Mouse (Mus musculus): ENCODE data around the gene Slc45a2. TPM values are rescaled to one million over a fixed set of nuclear protein-coding genes. Genes with fewer than 3 reads are reported as not detected.
A peak's percentile ranks its signal among the peaks of the same experiment; 100 is the strongest.

Gene Slc45a2
- polyA plus RNA-seq, 1 experiment from 2014 or later = not detected

DNA sequence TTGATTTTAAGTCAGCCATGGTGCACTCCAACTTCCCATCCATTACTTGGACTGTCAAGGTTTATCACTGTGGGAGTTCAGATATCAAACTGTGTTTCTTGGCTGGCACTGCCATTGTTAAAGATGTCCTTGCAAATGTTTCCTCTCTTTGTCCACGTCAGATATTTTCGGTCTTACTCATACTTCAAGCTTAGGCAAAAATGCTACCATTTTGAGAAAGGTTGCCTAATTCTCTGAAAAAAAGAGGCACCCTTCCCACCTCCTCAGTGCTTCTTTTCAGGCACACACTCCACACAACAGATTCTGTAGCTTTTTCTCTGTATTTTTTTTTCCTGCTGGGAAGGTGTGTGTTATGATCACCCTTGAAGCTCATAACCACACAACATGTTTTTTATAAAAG is 40.7 kb downstream of the Slc45a2 start:
- H3K27me3 ChIP-seq = peaks cover 20% of the 10 kb centered on the region
- H3K4me1 ChIP-seq (replicated peaks) = no peaks in the 10 kb centered on the region
- no peak overlapping the region for H3K4me2 ChIP-seq
- H3K9ac ChIP-seq = no peak overlapping the region
- 61% methylated on average over 2 of the region's 2 CpGs for WGBS (ENCODE audit: insufficient replicate concordance)
- H3K9me3 ChIP-seq (replicated peaks) = no peaks in the 10 kb centered on the region
- ATAC-seq (ENCODE audit: low read depth) = no peak
- no peak overlapping the region for H3K27ac ChIP-seq
- H3K4me3 ChIP-seq (replicated peaks) = no peak overlapping the region
- DNase-seq = no peak
- H3K36me3 ChIP-seq = no peaks in the 10 kb centered on the region

- no peaks in the 10 kb centered on the region for H3K4me1 ChIP-seq (replicated peaks)
- DNase-seq (no peak), ATAC-seq (ENCODE audit: low read depth) (no peak)
- H3K27ac ChIP-seq = no peak overlapping the region
- H3K9ac ChIP-seq = no peak overlapping the region
- H3K36me3 ChIP-seq = no peaks in the 10 kb centered on the region
- peaks cover 4% of the 10 kb centered on the region for H3K27me3 ChIP-seq
- no peak overlapping the region for H3K4me3 ChIP-seq (replicated peaks)
- H3K9me3 ChIP-seq (replicated peaks) = no peaks in the 10 kb centered on the region
- H3K4me2 ChIP-seq = no peak overlapping the region
- WGBS (ENCODE audit: insufficient replicate concordance) = 43% methylated on average over 5 of the region's 5 CpGs
Measured at GRCm38 (mm10) chr15:11042828-11043227, 42.3 kb downstream of the Slc45a2 start.

DNA sequence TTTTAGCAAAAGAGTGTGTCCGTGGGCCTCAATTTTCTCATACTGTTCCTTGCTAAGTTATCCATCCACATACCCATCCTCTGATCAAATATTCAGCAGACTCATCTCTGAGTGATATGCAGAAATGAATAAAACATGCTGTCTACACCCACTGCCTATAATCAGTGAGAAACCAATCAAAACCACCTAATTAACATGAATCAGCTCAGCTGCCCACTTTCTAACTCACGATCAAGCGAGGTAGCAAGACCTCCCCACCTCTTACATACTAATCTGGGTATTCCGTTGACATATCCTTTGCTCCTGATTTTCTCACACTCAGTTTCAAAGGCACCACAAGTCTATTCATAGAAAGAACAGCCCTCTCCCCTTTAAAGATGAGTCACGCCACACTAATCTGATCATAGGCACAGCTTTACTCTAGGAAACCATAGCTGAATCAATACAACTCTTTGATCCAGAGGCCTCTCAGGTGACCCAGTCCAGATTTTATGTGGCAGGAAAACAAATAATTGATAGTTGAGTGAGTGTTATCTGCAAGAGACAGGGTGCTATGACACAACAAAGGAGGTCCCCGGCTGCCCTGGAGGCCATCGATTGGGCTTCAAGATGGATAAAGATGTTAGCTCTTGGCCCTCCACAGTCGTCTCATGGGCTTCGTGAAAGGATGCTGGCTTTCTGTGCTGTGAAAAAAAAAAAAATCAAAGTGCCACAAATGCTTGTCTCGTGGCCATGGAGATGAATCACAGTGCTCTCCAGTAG is 53.3 kb downstream of the Slc45a2 start:
- DNase-seq (no peak), ATAC-seq (ENCODE audit: low read depth) (no peak)
- Histone ChIP-seq H3K9ac (no peak overlapping the region), H3K27ac (no peak overlapping the region), H3K27me3 (no peaks in the 10 kb centered on the region), H3K4me3 (replicated peaks) (no peak overlapping the region), H3K36me3 (no peaks in the 10 kb centered on the region), H3K9me3 (replicated peaks) (no peaks in the 10 kb centered on the region), H3K4me2 (no peak overlapping the region), H3K4me1 (replicated peaks) (0 out of 2 replicates have a peak, but pooled peaks cover 3% of the 10 kb centered on the region)
- 61% methylated on average over 10 of the region's 10 CpGs for WGBS (ENCODE audit: insufficient replicate concordance)

GRCm38 (mm10) chr15:11054440-11055080 is 54.0 kb downstream of the Slc45a2 start:
- Histone ChIP-seq H3K4me1 (replicated peaks) (0 out of 2 replicates have a peak, but pooled peaks cover 3% of the 10 kb centered on the region), H3K36me3 (no peaks in the 10 kb centered on the region), H3K9ac (no peak overlapping the region), H3K4me2 (no peak overlapping the region), H3K4me3 (replicated peaks) (no peak overlapping the region), H3K27me3 (no peaks in the 10 kb centered on the region), H3K27ac (no peak overlapping the region), H3K9me3 (replicated peaks) (no peaks in the 10 kb centered on the region)
- 50% methylated on average over 7 of the region's 7 CpGs for WGBS (ENCODE audit: insufficient replicate concordance)
- DNase-seq = no peak
- ATAC-seq (ENCODE audit: low read depth) = no peak

- WGBS (ENCODE audit: insufficient replicate concordance) = 38% methylated on average over 1 of the region's 1 CpGs
- DNase-seq (no peak), ATAC-seq (ENCODE audit: low read depth) (no peak)
Measured at GRCm38 (mm10) chr15:11062903-11063302, 62.4 kb downstream of the Slc45a2 start.

GRCm38 (mm10) chr15:11064160-11064557 is 63.6 kb downstream of the Slc45a2 start:
- H3K4me3 ChIP-seq (replicated peaks) = no peak overlapping the region
- 14% methylated on average over 2 of the region's 2 CpGs for WGBS (ENCODE audit: insufficient replicate concordance)
- H3K9ac ChIP-seq = no peak overlapping the region
- H3K36me3 ChIP-seq = no peaks in the 10 kb centered on the region
- peak overlapping the region; percentile 73; the same call in 1 of the 2 replicates for H3K27ac ChIP-seq
- peak overlapping the region; percentile 55 for H3K4me2 ChIP-seq
- ATAC-seq (ENCODE audit: low read depth) = 0 out of 2 replicates have a peak, but pooled peaks have one; percentile 29
- DNase-seq = no peak
- no peaks in the 10 kb centered on the region for H3K27me3 ChIP-seq
- H3K4me1 ChIP-seq (replicated peaks) = peaks cover 5% of the 10 kb centered on the region; the same call in 1 of the 2 replicates
- H3K9me3 ChIP-seq (replicated peaks) = no peaks in the 10 kb centered on the region

More at GRCm38 (mm10) chr15:11062903-11063302, 62.4 kb downstream of the Slc45a2 start:
- peaks cover 7% of the 10 kb centered on the region; the same call in 1 of the 2 replicates for H3K4me1 ChIP-seq (replicated peaks)
- no peaks in the 10 kb centered on the region for H3K27me3 ChIP-seq
- H3K9ac ChIP-seq = no peak overlapping the region
- no peak overlapping the region for H3K4me3 ChIP-seq (replicated peaks)
- no peak overlapping the region for H3K4me2 ChIP-seq
- no peak overlapping the region for H3K27ac ChIP-seq
- no peaks in the 10 kb centered on the region for H3K36me3 ChIP-seq
- H3K9me3 ChIP-seq (replicated peaks) = no peaks in the 10 kb centered on the region

DNA sequence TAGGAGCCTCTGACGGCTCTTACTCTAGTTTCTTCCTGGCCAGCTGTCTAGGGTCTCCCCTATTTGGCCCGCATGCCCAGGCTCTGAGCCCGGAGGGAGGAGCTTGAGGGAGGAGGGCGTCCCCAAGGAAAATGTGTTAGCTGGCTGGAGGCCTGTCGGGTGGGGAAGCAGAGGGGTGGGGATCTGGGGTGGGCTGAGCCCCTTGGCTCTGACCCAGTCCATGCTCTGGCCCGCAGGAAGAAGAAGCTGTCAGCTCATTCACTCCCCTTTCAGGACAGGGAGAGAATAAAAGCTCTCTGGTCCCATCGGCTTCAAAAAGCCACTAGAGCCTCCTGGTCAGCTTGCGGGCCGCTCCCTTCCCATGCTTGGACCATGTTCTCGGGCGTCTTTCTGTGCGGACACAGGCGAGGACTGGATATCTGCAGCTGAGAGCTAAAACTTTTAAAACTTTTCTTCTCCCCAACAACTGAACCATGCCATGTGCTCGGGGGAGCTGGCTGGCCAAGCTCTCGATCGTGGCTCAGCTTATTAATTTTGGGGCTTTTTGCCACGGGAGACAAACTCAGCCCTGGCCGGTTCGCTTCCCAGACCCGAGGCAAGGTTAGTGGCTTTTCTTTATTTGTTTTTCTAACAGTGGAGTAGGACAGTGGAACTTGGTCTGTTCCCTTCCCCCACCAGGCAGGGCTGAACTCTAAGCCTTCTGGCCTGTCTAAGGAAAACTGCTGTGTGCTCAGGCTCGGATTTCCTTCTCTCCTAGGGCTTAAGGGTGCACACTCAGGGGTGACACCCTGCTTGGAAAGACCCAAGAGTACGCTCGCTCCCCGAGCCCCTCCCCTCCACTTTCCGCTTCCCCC is 64.3 kb downstream of the Slc45a2 start, which contains the start of gene Adamts12:
TSS of gene Adamts12 (plus strand) at position 233 of the 854 bp plus-strand sequence.
- peak within 1 kb of the TSS; percentile 55 for H3K4me2 ChIP-seq
- H3K27me3 ChIP-seq = no peaks in the 10 kb centered on the region
- peaks cover 5% of the 10 kb centered on the region; the same call in 1 of the 2 replicates for H3K4me1 ChIP-seq (replicated peaks)
- H3K9ac ChIP-seq = peak within 1 kb of the TSS; percentile 29; the same call in 1 of the 2 replicates
- DNase-seq = no peak
- WGBS (ENCODE audit: insufficient replicate concordance) = 5% methylated on average over 25 of the region's 25 CpGs
- no peaks in the 10 kb centered on the region for H3K9me3 ChIP-seq (replicated peaks)
- peak within 1 kb of the TSS; percentile 32 for H3K4me3 ChIP-seq (replicated peaks)
- ATAC-seq (ENCODE audit: low read depth) = peak; percentile 58
- H3K27ac ChIP-seq = peak within 1 kb of the TSS; percentile 73
- H3K36me3 ChIP-seq = no peaks in the 10 kb centered on the region

GRCm38 (mm10) chr15:11065528-11066171 is 65.1 kb downstream of the Slc45a2 start:
- no peaks in the 10 kb centered on the region for H3K9me3 ChIP-seq (replicated peaks)
- H3K4me1 ChIP-seq (replicated peaks) = peaks cover 5% of the 10 kb centered on the region; the same call in 1 of the 2 replicates
- H3K36me3 ChIP-seq = no peaks in the 10 kb centered on the region
- 0 out of 2 replicates have a peak overlapping the region, but pooled peaks have one; percentile 73 for H3K27ac ChIP-seq
- no peaks in the 10 kb centered on the region for H3K27me3 ChIP-seq
- peak overlapping the region; percentile 29; the same call in 1 of the 2 replicates for H3K9ac ChIP-seq
- 18% methylated on average over 9 of the region's 9 CpGs for WGBS (ENCODE audit: insufficient replicate concordance)
- peak overlapping the region; percentile 32 for H3K4me3 ChIP-seq (replicated peaks)
- ATAC-seq (ENCODE audit: low read depth) (no peak), DNase-seq (no peak)
- H3K4me2 ChIP-seq = peak overlapping the region; percentile 55

DNA sequence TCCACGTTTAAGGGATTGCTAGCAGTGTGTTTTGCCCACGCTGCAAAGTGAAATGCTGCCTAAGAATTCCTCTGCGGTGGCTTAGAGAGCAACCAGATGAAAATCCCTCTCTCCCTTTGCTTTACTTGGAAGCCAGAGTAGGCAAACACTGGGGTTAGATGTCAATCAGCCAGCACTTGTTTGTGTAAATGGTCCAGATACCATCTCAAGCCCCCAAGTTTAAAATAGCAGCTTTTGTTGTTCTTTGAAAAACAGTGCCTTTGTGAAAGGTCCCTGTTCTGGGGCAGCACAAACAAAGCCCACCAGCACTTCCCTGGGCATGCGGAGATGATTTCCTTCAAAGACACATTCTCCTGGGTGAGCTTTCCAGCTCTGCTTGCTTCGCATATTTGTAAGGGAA is 65.8 kb downstream of the Slc45a2 start:
- WGBS (ENCODE audit: insufficient replicate concordance) = 20% methylated on average over 5 of the region's 5 CpGs
- no peak overlapping the region for H3K9ac ChIP-seq
- peak overlapping the region; percentile 55 for H3K4me2 ChIP-seq
- H3K27ac ChIP-seq = no peak overlapping the region
- no peaks in the 10 kb centered on the region for H3K27me3 ChIP-seq
- ATAC-seq (ENCODE audit: low read depth) (no peak), DNase-seq (no peak)
- peaks cover 5% of the 10 kb centered on the region; the same call in 1 of the 2 replicates for H3K4me1 ChIP-seq (replicated peaks)
- H3K9me3 ChIP-seq (replicated peaks) = no peaks in the 10 kb centered on the region
- peak overlapping the region; percentile 32 for H3K4me3 ChIP-seq (replicated peaks)
- no peaks in the 10 kb centered on the region for H3K36me3 ChIP-seq

- no peak overlapping the region for H3K4me2 ChIP-seq
- H3K36me3 ChIP-seq = no peaks in the 10 kb centered on the region
- H3K4me3 ChIP-seq (replicated peaks) = no peak overlapping the region
- H3K27ac ChIP-seq = no peak overlapping the region
- 65% methylated on average over 7 of the region's 7 CpGs for WGBS (ENCODE audit: insufficient replicate concordance)
- DNase-seq (no peak), ATAC-seq (ENCODE audit: low read depth) (no peak)
- no peaks in the 10 kb centered on the region for H3K27me3 ChIP-seq
- H3K4me1 ChIP-seq (replicated peaks) = peaks cover 5% of the 10 kb centered on the region; the same call in 1 of the 2 replicates
- no peak overlapping the region for H3K9ac ChIP-seq
- H3K9me3 ChIP-seq (replicated peaks) = no peaks in the 10 kb centered on the region
Measured at GRCm38 (mm10) chr15:11067891-11068290, 67.4 kb downstream of the Slc45a2 start.

All from liver, embryonic 13.5 days (tissue).